Mouse (Mus musculus) limb, embryonic 11.5 days (tissue): ENCODE measurements around the gene Atp13a4. TPM values are rescaled to one million over a fixed set of nuclear protein-coding genes. Genes with fewer than 3 reads are reported as not detected.

ENCODE experiments used
- ATAC-seq: fragments of 200-750 bp; cut with Nextera tagmentation; 2 replicates; pipeline ENCODE4 v1.8.0; 2017; ENCODE audit warnings: low read depth; ENCODE audit not compliant: insufficient number of reproducible peaks, low FRiP score, low TSS enrichment
- DNase-seq: peaks from one replicate; pipeline ENCODE4 v3.0.0-alpha.2; 2015; ENCODE audit warnings: low spot score
- H3K27ac ChIP-seq: fragments of 300-500 bp; sonication (generic); replicated peaks from 2 replicates; pipeline ENCODE4 v1.5.1; 2014; ENCODE audit warnings: low read depth, mild to moderate bottlenecking, low read length
- H3K27me3 ChIP-seq: fragments of 300-500 bp; sonication (generic); 2 replicates; pipeline ENCODE4 v1.6.1; 2014; ENCODE audit warnings: mild to moderate bottlenecking, low read length, mixed read lengths; ENCODE audit not compliant: control insufficient read depth, insufficient read depth
- H3K36me3 ChIP-seq: fragments of 300-500 bp; sonication (generic); 2 replicates; pipeline ENCODE4 v1.6.1; 2014; ENCODE audit warnings: mild to moderate bottlenecking, low read length, moderate library complexity, mixed read lengths; ENCODE audit not compliant: control insufficient read depth, insufficient read depth
- H3K4me1 ChIP-seq: fragments of 300-500 bp; sonication (generic); 2 replicates; pipeline ENCODE4 v1.6.1; 2014; ENCODE audit warnings: low read length, mixed read lengths; ENCODE audit not compliant: control insufficient read depth, insufficient read depth
- H3K4me2 ChIP-seq: fragments of 300-500 bp; sonication (generic); 2 replicates; pipeline ENCODE4 v1.6.1; 2014; ENCODE audit warnings: low read depth, mild to moderate bottlenecking, moderate library complexity; ENCODE audit not compliant: severe bottlenecking
- H3K4me3 ChIP-seq: fragments of 300-500 bp; sonication (generic); 2 replicates; pipeline ENCODE4 v1.5.1; 2014; ENCODE audit warnings: low read depth, low read length
- H3K9ac ChIP-seq: fragments of 300-500 bp; sonication (generic); 2 replicates; pipeline ENCODE4 v1.6.1; 2014; ENCODE audit warnings: mild to moderate bottlenecking, low read length
- H3K9me3 ChIP-seq: fragments of 300-500 bp; sonication (generic); 2 replicates; pipeline ENCODE4 v1.6.1; 2016; ENCODE audit warnings: low read length; ENCODE audit not compliant: control insufficient read depth
- WGBS: fragments of 180-500 bp; shearing (Covaris S2); extraction: QIAGEN DNeasy Blood & Tissue Kit; methylation state at CpG from one replicate; pipeline ENCODE4 v1.1.7; 2014; 5-methylcytosine and 5-hydroxymethylcytosine counted together
- polyA plus RNA-seq: library from polyadenylated mRNA; unstranded; fragments of >200 nt; fragmentation: Nextera tagmentation; extraction: Ambion mirVana; gene quantifications from 2 replicates; pipeline ENCODE4 v1.2.1, GENCODE M21; 2014

The Atp13a4 gene
- polyA plus RNA-seq, 1 experiment from 2014 or later = not detected

DNA sequence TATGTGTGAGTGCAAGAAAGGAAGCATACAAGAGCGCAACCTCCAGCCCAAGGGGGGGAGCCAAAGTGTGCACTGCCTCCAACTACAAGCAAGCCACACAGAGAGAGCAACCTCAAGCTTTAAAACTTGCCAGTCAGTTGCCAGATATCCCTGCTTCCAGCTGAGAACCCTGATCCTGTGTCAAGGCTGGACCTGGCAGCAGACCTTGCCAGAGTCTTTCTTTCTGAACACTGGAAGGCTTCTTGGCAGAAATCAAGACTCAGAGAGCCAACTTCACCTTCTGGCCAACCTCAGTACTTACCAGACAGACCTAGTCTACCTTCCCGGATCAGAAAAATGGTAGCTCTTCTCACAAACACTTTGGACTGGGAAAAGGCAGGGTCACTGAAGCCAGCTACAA is 145.6 kb downstream of the Atp13a4 start:
- Histone ChIP-seq H3K27me3 (no peaks in the 10 kb centered on the region), H3K27ac (no peak overlapping the region), H3K4me1 (no peaks in the 10 kb centered on the region), H3K36me3 (no peaks in the 10 kb centered on the region), H3K4me3 (no peak overlapping the region), H3K9ac (no peak overlapping the region), H3K9me3 (no peaks in the 10 kb centered on the region), H3K4me2 (no peak overlapping the region)
- no peak for ATAC-seq
- DNase-seq = no peak
- 90% methylated on average over 2 of the region's 2 CpGs for WGBS

DNA sequence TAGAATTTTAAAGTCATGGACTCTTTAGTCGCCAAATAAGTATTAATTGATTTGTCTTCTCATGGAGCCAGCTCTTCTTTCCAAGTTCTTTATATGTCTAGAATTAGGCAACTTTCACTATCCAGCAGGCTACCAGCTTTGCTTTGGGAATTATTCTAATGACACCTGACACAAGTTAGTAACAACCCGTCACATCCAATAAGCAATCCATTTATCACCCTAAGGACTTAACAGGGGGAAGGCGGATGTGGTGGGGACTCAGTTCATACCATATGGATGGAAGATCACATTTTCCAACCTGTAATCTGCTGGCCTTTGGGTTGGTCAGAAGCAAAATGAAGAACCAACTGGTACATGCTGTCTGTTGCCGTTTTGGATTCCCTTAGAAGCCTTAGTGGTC is 159.9 kb downstream of the Atp13a4 start:
- DNase-seq = no peak
- no peak for ATAC-seq
- no peaks in the 10 kb centered on the region for H3K36me3 ChIP-seq
- no peak overlapping the region for H3K27ac ChIP-seq
- no peaks in the 10 kb centered on the region for H3K27me3 ChIP-seq
- 86% methylated on average over 4 of the region's 4 CpGs for WGBS
- H3K4me3 ChIP-seq = no peak overlapping the region
- H3K9me3 ChIP-seq = no peaks in the 10 kb centered on the region
- no peak overlapping the region for H3K4me2 ChIP-seq
- no peaks in the 10 kb centered on the region for H3K4me1 ChIP-seq
- no peak overlapping the region for H3K9ac ChIP-seq

DNA sequence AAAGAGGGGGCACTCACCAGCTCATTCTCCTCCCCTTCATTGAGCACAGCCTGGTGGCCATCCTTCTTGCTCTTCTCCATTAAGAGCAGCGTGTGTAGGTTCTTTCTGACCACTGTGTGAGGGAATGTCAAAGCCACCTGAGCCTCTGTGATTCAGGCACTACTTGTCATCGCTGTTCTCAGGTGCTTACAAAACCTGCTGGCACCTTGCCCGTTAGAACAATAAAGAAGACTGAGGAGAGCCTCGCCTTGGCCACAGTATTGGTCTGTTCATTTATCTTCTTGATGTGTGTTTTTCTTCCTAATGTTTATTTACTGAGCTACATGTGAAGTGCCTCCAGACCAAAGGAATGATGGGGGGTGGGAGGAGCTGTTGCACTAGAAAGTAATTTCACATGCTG is 166.2 kb downstream of the Atp13a4 start, which contains the start of gene Atp13a5:
Atp13a5 (minus strand) TSS at position 275 of the 400 bp plus-strand sequence.
- Histone ChIP-seq H3K4me3 (no peak within 1 kb of the TSS), H3K4me2 (no peak within 1 kb of the TSS), H3K9ac (no peak within 1 kb of the TSS), H3K4me1 (no peaks in the 10 kb centered on the region), H3K36me3 (no peaks in the 10 kb centered on the region), H3K27ac (no peak within 1 kb of the TSS), H3K9me3 (no peaks in the 10 kb centered on the region), H3K27me3 (no peaks in the 10 kb centered on the region)
- ATAC-seq = no peak
- 80% methylated on average over 4 of the region's 4 CpGs for WGBS
- no peak for DNase-seq

DNA sequence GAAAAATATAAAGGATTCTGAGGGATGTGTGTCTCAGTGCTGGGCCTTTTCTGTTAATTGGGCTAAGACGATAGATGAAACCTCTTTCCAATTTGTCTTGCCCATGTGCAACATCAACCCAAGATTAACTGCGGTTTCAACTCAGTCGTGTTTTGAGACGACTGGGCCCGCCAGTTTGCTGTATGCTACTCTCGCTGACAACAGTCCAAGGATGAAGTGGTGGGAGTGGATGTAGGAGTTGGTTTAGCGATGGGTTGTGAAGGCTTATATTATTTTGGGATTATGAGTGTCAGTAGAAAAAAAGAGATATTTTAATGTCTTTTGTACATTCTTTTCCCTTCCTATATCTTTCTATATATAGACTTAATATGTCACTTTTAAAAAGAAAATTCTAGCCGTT is 170.0 kb downstream of the Atp13a4 start:
- Histone ChIP-seq H3K9me3 (no peaks in the 10 kb centered on the region), H3K27ac (no peak overlapping the region), H3K36me3 (no peaks in the 10 kb centered on the region), H3K4me3 (no peak overlapping the region), H3K9ac (no peak overlapping the region), H3K4me2 (no peak overlapping the region), H3K27me3 (no peaks in the 10 kb centered on the region), H3K4me1 (no peaks in the 10 kb centered on the region)
- 90% methylated on average over 8 of the region's 8 CpGs for WGBS
- no peak for DNase-seq
- ATAC-seq = no peak

Other genes with a start within 250 kb of the Atp13a4 start
- not detected in 2 replicates for gene Atp13a5, start 166.1 kb downstream of the Atp13a4 start, polyA plus RNA-seq
- gene Opa1, start 34.5 kb upstream of the Atp13a4 start, polyA plus RNA-seq = 45.4 and 49.8 TPM in 2 replicates